Mouse (Mus musculus) cerebellum, postnatal 14 days (tissue): Measurements from ENCODE around the gene Prr7.
A peak's percentile ranks its signal among the peaks of the same experiment; 100 is the strongest.
"Not testable (repeated sequence)": the region's sequence is repeated elsewhere in the genome, so short reads cannot be mapped to it uniquely, and the experiment has no call there.

Experiments
- DNase-seq, 2 experiments: peaks; one replicate each; pipeline ENCODE4 v3.0.0; 2021; ENCODE audit warnings: mixed read lengths in 2 of 2

Prr7 gene

GRCm38 (mm10) chr13:55464027-55464884 is at the start of gene Prr7:
Gene Prr7 (plus strand): TSS chr13:55464267.
- peak; percentile 75 to 77 for DNase-seq

DNA sequence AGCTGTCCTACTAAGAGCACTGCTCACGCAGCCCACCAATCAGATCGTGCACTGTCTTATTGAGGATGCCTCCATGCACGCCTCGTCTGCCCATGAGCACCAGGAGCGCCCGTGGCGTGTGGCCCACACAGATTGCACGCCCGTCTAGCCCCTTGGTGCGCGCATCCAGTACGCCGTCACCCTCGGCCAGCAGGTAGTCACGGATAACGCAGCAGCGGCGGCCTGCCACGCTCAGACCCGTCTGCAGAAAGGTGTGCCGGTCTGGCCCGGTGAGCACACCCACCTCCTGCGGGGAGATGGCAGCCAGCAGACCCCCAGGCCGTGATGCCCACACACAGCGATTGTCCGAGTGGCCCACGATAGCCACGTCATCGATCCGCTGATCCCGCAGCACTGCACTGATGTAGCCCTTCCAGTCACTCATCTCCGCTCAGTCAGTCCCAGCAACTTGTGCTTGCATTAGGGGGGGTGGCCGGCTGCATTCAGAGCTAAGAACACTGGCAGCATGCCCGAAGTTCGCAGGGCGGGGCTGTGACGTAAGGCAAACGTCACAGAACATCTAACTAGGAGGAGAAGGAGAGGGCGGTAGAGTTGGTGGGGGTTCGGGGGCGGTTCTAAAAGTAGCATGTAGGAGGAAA is 49.2 kb upstream of the Prr7 start, which contains the start of gene Pfn3:
Gene Pfn3, minus strand, starts transcription at position 490 of the 638 bp plus-strand sequence.
- DNase-seq, result peak; percentile 47 to 62

GRCm38 (mm10) chr13:55418004-55418403 is 46.1 kb upstream of the Prr7 start:
- peak; percentile 91 to 95 for DNase-seq

DNA sequence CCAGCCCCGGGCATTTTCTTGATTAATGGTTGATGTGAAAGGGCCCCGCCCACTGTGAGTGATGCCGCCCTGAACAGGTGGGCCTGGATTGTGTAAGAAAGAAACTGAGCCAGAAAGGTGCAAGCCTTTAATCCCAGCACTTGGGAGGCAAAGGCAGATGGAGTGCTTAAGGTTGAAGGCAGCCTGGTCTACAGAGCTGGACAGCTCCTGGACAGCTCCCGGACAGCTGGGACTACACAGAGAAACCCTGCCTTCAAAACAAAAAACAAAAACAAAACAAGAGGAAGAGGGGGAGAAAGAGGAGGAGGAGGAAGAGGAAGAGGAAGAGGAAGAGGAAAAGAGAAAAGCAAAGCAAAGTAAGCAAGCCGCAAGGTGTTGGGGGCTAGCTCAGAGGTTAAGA is 44.9 kb upstream of the Prr7 start:
- no peak for DNase-seq

GRCm38 (mm10) chr13:55420018-55420932 is 43.8 kb upstream of the Prr7 start:
- no peak for DNase-seq

GRCm38 (mm10) chr13:55420933-55421800 is 42.9 kb upstream of the Prr7 start:
- peak; percentile 79 to 82 for DNase-seq

DNA sequence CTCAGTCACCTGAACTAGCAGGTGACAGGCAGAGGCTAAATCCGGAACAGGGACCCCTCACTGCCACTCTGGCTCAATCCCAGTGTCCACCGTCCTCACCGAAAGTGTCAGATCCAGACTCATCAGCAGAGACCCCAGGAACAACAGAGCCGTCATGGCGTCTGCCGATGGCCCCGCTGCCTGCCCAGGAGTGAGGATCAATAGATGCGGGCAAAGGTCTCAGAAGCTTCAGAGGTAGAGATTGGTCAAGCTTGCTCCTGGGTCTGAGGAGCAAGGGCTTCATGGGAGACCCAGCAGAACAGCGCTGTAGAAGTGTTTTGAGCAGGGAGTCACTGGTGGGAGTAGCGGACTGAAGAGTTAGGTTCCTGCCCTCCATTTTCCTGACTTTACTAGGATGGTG is 37.5 kb upstream of the Prr7 start, which contains the start of gene F12:
Gene F12, minus strand, starts transcription at position 181 of the 400 bp plus-strand sequence.
- no peak for DNase-seq

DNA sequence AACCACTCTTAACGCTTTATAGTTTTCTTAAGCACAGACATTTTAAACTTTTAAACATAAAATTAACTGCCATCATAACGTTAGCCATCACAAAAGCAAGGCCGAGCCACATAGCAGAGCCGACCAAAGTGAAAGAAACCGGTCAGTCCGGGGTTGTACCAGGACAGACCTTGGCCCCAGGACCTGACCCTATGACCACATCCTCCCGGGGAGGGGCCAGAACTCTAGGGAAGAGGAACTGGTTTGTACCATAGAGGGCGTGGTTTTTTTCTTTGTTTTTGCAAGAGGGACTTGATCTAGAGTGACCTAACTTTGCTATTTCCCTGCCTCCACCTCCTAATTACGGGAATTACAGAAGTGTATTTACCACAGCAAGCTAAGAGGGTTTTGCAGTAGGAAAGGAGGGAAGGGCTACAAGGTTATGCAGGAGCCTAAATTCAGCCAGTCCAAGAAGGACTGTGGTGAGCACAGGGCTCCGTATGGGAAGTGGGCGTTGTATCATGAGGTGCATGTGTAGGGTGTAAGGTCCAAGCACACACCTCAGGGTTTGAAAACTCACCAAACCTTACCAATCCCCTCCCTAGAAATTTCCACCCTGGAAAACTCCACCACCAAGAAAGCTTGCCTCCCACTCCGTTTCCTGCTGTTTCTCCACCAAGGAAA is 34.7 kb upstream of the Prr7 start:
- DNase-seq, result no peak

DNA sequence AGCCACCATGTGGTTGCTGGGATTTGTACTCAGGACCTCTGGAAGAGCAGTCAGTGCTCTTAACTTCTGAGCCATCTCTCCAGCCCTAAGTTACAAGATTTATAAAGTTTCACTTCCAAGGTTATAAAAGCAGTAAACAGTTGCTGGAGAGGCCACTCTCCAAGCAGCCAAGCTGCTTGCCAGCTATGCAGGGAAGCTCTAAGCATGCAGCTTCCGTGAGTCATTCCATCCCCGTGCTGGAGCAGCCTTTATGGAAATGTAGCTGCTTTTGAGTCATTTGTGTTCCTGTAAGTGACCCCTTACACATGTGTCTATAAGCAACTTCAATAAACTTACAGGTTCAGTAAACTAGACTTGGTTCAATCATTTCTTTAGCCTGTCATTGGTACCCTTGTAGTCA is 33.5 kb upstream of the Prr7 start:
- no peak for DNase-seq

DNA sequence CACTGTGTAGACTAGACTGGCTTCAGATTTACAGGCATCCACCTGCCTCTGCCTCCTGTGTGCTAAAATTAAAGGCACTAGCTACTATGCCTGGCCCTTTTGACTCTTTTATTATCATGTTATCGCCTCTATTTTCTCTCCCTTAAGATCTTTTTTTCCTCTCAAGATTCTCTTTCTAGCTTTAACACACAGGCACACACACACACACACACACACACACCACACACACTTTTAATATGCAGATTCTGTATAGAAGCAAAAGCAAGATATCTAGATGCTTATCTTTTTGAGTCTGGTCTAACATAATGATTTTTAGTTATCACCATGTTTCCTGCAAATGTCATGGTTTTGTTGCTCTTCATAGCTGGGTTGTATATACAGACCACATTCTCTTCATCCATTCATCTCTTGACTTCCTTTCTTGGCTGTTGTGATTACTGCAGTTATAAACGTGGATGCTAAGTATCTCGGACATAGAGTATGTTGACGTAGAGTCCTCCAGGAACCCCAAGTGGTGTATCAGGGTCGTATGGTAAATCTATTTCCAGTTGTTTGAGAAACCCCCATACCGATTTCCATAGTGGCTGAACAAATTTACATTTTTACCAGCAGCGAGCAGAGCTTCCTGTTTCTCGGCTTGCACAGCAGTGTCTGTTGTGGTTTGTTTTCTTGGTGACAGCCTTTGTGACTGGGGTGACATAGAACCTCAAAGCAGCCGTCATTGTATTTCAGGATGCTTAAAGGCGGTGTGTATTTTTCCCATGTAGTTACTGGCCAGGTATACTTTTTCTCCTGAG is 32.0 kb upstream of the Prr7 start:
- no peak for DNase-seq

DNA sequence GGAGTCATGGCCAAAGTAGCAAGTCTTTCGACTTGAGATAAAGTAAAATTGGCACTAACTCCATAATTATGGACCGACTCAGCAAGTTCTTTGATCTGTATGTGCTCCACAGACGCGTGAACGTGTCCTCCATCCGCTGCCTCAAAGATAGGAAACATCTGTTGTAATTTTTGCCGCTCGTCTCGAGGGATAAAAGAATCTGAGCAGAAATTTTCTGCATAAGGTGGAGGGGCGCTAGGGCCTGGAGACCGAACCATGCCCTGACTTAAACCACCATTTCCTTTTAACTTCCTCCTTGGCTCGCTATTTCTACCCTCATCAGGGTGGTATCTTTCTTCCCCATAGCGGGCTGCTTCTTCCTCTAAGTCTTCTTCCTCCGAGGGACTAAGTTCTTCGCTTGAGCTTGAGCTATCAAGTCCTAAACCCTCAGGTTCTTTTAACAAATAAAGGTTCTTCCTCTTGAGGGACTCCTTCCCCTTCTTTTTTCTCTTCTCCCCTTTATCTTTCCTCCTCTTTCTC is 26.9 kb upstream of the Prr7 start:
- DNase-seq, result not testable (repeated sequence)

- DNase-seq, result no peak
These were observed 20.2 kb upstream of the Prr7 start for GRCm38 (mm10) chr13:55443799-55444285.

- peak in 1 of 2 experiments; percentile 67 for DNase-seq
These were observed 19.7 kb upstream of the Prr7 start for GRCm38 (mm10) chr13:55444286-55444936.

GRCm38 (mm10) chr13:55444937-55445315 is 19.1 kb upstream of the Prr7 start, which contains the start of gene Grk6:
Gene Grk6 (plus strand): TSS chr13:55445072.
- peak; percentile 99 for DNase-seq

GRCm38 (mm10) chr13:55445361-55446091 is 18.5 kb upstream of the Prr7 start:
- DNase-seq, result no peak

- DNase-seq, result no peak
These were observed 17.5 kb upstream of the Prr7 start for GRCm38 (mm10) chr13:55446483-55447105.

GRCm38 (mm10) chr13:55447543-55447943 is 16.5 kb upstream of the Prr7 start:
- no peak for DNase-seq

DNA sequence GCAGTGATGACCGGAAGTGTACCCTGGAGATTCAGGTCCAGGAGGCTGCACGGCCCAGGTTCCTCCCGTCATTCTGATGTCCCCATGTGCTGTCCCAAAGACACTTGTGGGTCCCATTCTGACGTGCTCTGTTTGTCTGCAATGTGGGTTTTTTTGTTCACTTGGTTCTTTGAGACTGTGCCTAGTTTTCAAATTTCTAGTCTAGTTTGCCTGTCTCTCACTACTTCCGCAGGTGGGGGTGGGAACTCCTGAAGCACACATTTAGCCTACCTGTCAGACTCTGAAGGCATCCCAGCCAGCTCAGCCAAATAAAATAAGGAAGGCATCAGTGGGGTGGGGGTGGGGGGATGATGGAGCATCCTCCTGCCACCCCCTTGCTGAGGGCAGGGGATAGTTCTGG is 15.9 kb upstream of the Prr7 start:
- DNase-seq, result no peak
